Mouse (Mus musculus): ENCODE results near the gene Pank4. TPM values are rescaled to one million over a fixed set of nuclear protein-coding genes. Genes with fewer than 3 reads are reported as not detected.

Pank4 gene
- total and polyA plus RNA-seq, 3 experiments = 22.4 to 34.7 (median 27.6) TPM

DNA sequence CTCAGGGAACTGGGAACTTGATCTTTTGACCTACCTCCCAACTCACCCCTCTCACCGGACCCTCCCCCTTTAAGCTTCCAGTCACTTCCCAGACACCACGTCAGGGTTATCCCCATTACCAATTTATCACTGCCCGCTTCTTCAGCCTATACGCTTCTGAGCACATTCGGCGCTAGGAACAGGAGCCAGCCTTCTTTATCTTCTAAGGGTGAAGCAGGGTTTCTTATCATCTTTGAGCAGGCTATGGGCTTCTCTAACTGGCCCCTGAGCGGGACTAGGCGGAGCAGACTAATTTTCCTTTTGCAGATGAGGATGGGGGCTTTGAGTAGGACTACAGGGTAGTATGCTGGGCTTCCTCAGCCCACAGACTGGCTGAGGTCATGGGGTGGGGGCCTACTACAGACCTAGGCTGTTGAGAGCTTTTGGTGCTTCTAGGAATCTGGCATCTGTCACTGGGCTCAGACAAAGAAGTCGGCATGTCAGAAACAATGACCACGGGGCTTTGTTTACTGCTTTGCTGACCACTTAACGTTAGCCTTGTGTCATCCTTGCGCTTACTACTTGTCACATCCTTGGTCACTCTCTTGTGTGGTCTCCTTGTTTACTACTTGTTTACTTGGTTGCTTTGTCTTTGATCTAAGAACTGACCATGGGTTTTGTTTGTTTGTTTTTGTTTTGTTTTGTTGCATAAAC, 35.4 kb upstream of the Pank4 start, which contains the start of gene Tnfrsf14:
Gene Tnfrsf14 (minus strand): TSS at position 169 of the 693 bp plus-strand sequence.
- no peak for DNase-seq (ENCODE audit: extremely low read depth)
- dilution Hi-C loops (cut with MboI; ENCODE audit: extremely low pct_ligation_motif_present, extremely low pct_unique_long_range_greater_than_20kb, low sequenced_read_pairs) (no loop called here), in situ Hi-C loops (cut with MboI; ENCODE audit: low pct_ligation_motif_present, low pct_unique_long_range_greater_than_20kb, low sequenced_read_pairs) (loop anchor here (25.0 kb wide), 1 partner anchor 791 kb away; the partner anchor contains the start of genes Trp73 and Wrap73)
- Histone ChIP-seq H3K27me3 (replicated peaks) (no peaks in the 10 kb centered on the region), H3K4me2 (ENCODE audit: insufficient read depth, low read depth, poor library complexity, severe bottlenecking) (peak within 1 kb of the TSS; percentile 93), H3K36me3 (replicated peaks in 1 of 2; ENCODE audit: control insufficient read depth in 1 of 2, insufficient read depth in 1 of 2, low read length in 1 of 2) (peaks cover 24 to 29% of the 10 kb centered on the region in 2 experiments), H3K27ac (ENCODE audit: insufficient read depth, low read depth) (peak within 1 kb of the TSS; percentile 83), H3K4me3 (replicated peaks in 1 of 3; ENCODE audit: low read depth in 2 of 3, low read length in 2 of 3, poor library complexity in 1 of 3) (peak within 1 kb of the TSS; percentile 58 to 74 (median 67)), H3K4me1 (ENCODE audit: control insufficient read depth in 1 of 2, insufficient read depth in 2 of 2) (peaks cover 32 to 59% of the 10 kb centered on the region in 2 experiments), H3K9ac (ENCODE audit: insufficient read depth, low read depth) (peak within 1 kb of the TSS; percentile 91), H3K79me2 (replicated peaks; ENCODE audit: control insufficient read depth, extremely low read depth, insufficient read depth, poor library complexity, severe bottlenecking) (peaks cover 25% of the 10 kb centered on the region), H3K9me3 (replicated peaks; ENCODE audit: low read length) (peaks cover 6% of the 10 kb centered on the region)
- TF ChIP-seq USF2 (conservative IDR thresholded peaks at IDR 0.05; ENCODE audit: low read depth, low read length) (no peak), CHD1 (IDR thresholded peaks at IDR 0.05; ENCODE audit: low read depth, low read length) (peak; percentile 48; the same call in 1 of the 2 replicates), MYC (IDR thresholded peaks at IDR 0.05; ENCODE audit: low read depth, low read length) (0 out of 2 replicates have a peak, but pooled peaks have one; percentile 6), TCF12 (IDR thresholded peaks at IDR 0.05; ENCODE audit: low read depth, low read length) (peak; percentile 21; the same call in 1 of the 2 replicates), CHD2 (IDR thresholded peaks at IDR 0.05; ENCODE audit: low read length) (no peak), EP300 (IDR thresholded peaks at IDR 0.05; ENCODE audit: low read length) (peak; percentile 39; the same call in 1 of the 2 replicates), ZMIZ1 (IDR thresholded peaks at IDR 0.05; ENCODE audit: low read depth, low read length) (peak; percentile 32), SIN3A (IDR thresholded peaks at IDR 0.05; ENCODE audit: low read length) (peak; percentile 56)

DNA sequence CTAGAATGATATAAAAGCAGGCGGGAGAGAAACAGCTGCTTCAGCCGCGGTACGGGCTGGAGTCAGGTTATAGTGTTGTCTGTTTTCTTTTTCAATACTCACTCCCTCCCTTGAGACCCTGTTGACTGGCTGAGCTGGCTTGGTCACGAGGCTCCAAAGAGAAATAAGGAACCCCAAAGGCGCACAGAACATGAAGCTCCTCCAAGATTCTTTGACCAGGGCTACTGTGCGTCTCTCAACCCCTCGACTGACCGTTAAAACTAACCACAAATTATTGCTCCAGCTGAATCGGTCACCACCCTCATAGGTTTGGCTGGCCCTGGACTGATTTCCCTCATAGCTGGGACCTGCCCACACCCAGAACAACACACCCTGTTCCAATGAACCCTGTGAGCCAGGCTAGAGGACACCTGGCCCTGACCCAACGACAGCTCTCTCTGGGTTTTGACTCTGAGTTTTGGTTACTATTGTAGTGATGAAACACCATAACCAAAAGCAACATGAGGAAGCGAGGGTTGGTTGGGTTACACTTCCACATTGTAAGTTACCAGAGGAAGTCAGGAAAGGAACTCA, 34.7 kb upstream of the Pank4 start:
- dilution Hi-C loops (cut with MboI; ENCODE audit: extremely low pct_ligation_motif_present, extremely low pct_unique_long_range_greater_than_20kb, low sequenced_read_pairs) (no loop called here), in situ Hi-C loops (cut with MboI; ENCODE audit: low pct_ligation_motif_present, low pct_unique_long_range_greater_than_20kb, low sequenced_read_pairs) (loop anchor here (25.0 kb wide), 1 partner anchor 792 kb away; the partner anchor contains the start of genes Trp73 and Wrap73)
- H3K9ac ChIP-seq (ENCODE audit: insufficient read depth, low read depth) = peak overlapping the region; percentile 91
- peak overlapping the region in 2 of 3 experiments; percentile 58 to 67 for H3K4me3 ChIP-seq (replicated peaks in 1 of 3; ENCODE audit: low read depth in 2 of 3, low read length in 2 of 3, poor library complexity in 1 of 3)
- H3K9me3 ChIP-seq (replicated peaks; ENCODE audit: low read length) = peaks cover 4% of the 10 kb centered on the region
- peaks cover 34 to 65% of the 10 kb centered on the region in 2 experiments for H3K4me1 ChIP-seq (ENCODE audit: control insufficient read depth in 1 of 2, insufficient read depth in 2 of 2)
- H3K4me2 ChIP-seq (ENCODE audit: insufficient read depth, low read depth, poor library complexity, severe bottlenecking) = peak overlapping the region; percentile 93
- peaks cover 18 to 23% of the 10 kb centered on the region in 2 experiments for H3K36me3 ChIP-seq (replicated peaks in 1 of 2; ENCODE audit: control insufficient read depth in 1 of 2, insufficient read depth in 1 of 2, low read length in 1 of 2)
- no peak for DNase-seq (ENCODE audit: extremely low read depth)
- TF ChIP-seq UBTF (IDR thresholded peaks at IDR 0.05; ENCODE audit: low read depth, low read length) = peak; percentile 58; the same call in 1 of the 2 replicates
- TF ChIP-seq JUND (conservative IDR thresholded peaks at IDR 0.05; ENCODE audit: low read depth, low read length) = no peak
- TF ChIP-seq GABPA (IDR thresholded peaks at IDR 0.05; ENCODE audit: insufficient replicate concordance, low read depth, low read length) = no peak
- 0 out of 2 replicates have a peak, but pooled peaks have one; percentile 38 for TF ChIP-seq NELFE (IDR thresholded peaks at IDR 0.05; ENCODE audit: low read depth, low read length)
- no peak for TF ChIP-seq USF1 (IDR thresholded peaks at IDR 0.05; ENCODE audit: low read depth, low read length)
- TF ChIP-seq BHLHE40 (IDR thresholded peaks at IDR 0.05; ENCODE audit: low read depth, low read length) = peak; percentile 59; the same call in 1 of the 2 replicates
- no peak for TF ChIP-seq ELF1 (IDR thresholded peaks at IDR 0.05; ENCODE audit: low read depth, low read length)
- TF ChIP-seq IRF4 (IDR thresholded peaks at IDR 0.05; ENCODE audit: low read depth, low read length) = no peak
- no peak for TF ChIP-seq KAT2A (IDR thresholded peaks at IDR 0.05; ENCODE audit: insufficient replicate concordance, low read length)
- TF ChIP-seq POLR2AphosphoS2 (IDR thresholded peaks at IDR 0.05; ENCODE audit: low read depth, low read length) = no peak
- TF ChIP-seq TBP (conservative IDR thresholded peaks at IDR 0.05; ENCODE audit: low read depth, low read length) = no peak
- TF ChIP-seq RAD21 (IDR thresholded peaks at IDR 0.05; ENCODE audit: low read depth, low read length) = no peak
- TF ChIP-seq CHD1 (IDR thresholded peaks at IDR 0.05; ENCODE audit: low read depth, low read length) = no peak; the same call in 1 of the 2 replicates
- no peak for TF ChIP-seq JUN (IDR thresholded peaks at IDR 0.05; ENCODE audit: insufficient read depth, low read depth, low read length)
- no peak for TF ChIP-seq ZMIZ1 (IDR thresholded peaks at IDR 0.05; ENCODE audit: low read depth, low read length)
- 0 out of 2 replicates have a peak, but pooled peaks have one; percentile 37 for TF ChIP-seq MAX (IDR thresholded peaks at IDR 0.05; ENCODE audit: low read length)
- TF ChIP-seq MEF2A (IDR thresholded peaks at IDR 0.05; ENCODE audit: borderline replicate concordance, low read depth, low read length) = no peak
- TF ChIP-seq MYC (IDR thresholded peaks at IDR 0.05; ENCODE audit: low read depth, low read length) = no peak
- no peak for TF ChIP-seq ZKSCAN1 (IDR thresholded peaks at IDR 0.05; ENCODE audit: borderline replicate concordance, low read depth, low read length)
- peak overlapping the region; percentile 83 for H3K27ac ChIP-seq (ENCODE audit: insufficient read depth, low read depth)
- H3K27me3 ChIP-seq (replicated peaks) = no peaks in the 10 kb centered on the region
- H3K79me2 ChIP-seq (replicated peaks; ENCODE audit: control insufficient read depth, extremely low read depth, insufficient read depth, poor library complexity, severe bottlenecking) = peaks cover 25% of the 10 kb centered on the region
